Mouse (Mus musculus) liver, embryonic 13.5 days (tissue): ENCODE measurements around the gene Serpinb6a. TPM values are rescaled to one million over a fixed set of nuclear protein-coding genes. Genes with fewer than 3 reads are reported as not detected.
A peak's percentile ranks its signal among the peaks of the same experiment; 100 is the strongest.

Experiments
- ATAC-seq: fragments of 200-750 bp; cut with Nextera tagmentation; 2 replicates; pipeline ENCODE4 v1.8.0; 2017; ENCODE audit warnings: low read depth, mild to moderate bottlenecking, moderate number of reproducible peaks, moderate library complexity
- DNase-seq: peaks from one replicate; pipeline ENCODE4 v3.0.0; 2022
- H3K27ac ChIP-seq: fragments of 300-500 bp; sonication (generic); 2 replicates; pipeline ENCODE4 v1.5.1; 2015; ENCODE audit warnings: moderate library complexity, mild to moderate bottlenecking, inconsistent platforms
- H3K27me3 ChIP-seq: fragments of 300-500 bp; sonication (generic); 2 replicates; pipeline ENCODE4 v1.6.1; 2015; ENCODE audit warnings: mild to moderate bottlenecking, inconsistent platforms
- H3K36me3 ChIP-seq: fragments of 300-500 bp; sonication (generic); 2 replicates; pipeline ENCODE4 v1.6.1; 2015; ENCODE audit warnings: mild to moderate bottlenecking, inconsistent platforms
- H3K4me1 ChIP-seq: fragments of 300-500 bp; sonication (generic); replicated peaks from 2 replicates; pipeline ENCODE4 v1.6.1; 2015; ENCODE audit warnings: inconsistent platforms
- H3K4me2 ChIP-seq: fragments of 300-500 bp; sonication (generic); 2 replicates; pipeline ENCODE4 v1.6.1; 2015; ENCODE audit warnings: inconsistent platforms, mild to moderate bottlenecking, moderate library complexity
- H3K4me3 ChIP-seq: fragments of 300-500 bp; sonication (generic); replicated peaks from 2 replicates; pipeline ENCODE4 v1.5.1; 2015; ENCODE audit warnings: mild to moderate bottlenecking, inconsistent platforms
- H3K9ac ChIP-seq: fragments of 300-500 bp; sonication (generic); 2 replicates; pipeline ENCODE4 v1.6.1; 2015; ENCODE audit warnings: mild to moderate bottlenecking, inconsistent platforms
- H3K9me3 ChIP-seq: fragments of 300-500 bp; sonication (generic); replicated peaks from 2 replicates; pipeline ENCODE4 v1.6.1; 2016; ENCODE audit warnings: inconsistent platforms
- WGBS: fragments of 180-500 bp; shearing (Covaris S2); methylation state at CpG from one replicate; pipeline ENCODE4 v1.1.7; 2015; ENCODE audit not compliant: insufficient replicate concordance; 5-methylcytosine and 5-hydroxymethylcytosine counted together
- polyA plus RNA-seq: library from polyadenylated mRNA; unstranded; fragments of >200 nt; fragmentation: Nextera tagmentation; extraction: Ambion mirVana; gene quantifications from 2 replicates; pipeline ENCODE4 v1.2.1, GENCODE M21; 2015

Serpinb6a gene
- polyA plus RNA-seq, result 14.2 and 14.3 TPM in 2 replicates

GRCm38 (mm10) chr13:34002058-34003006 lies at the start of gene Serpinb6a, which contains the start of gene Ripk1:
TSS of gene Serpinb6a (minus strand) at chr13:34002794.
TSS of gene Ripk1 (plus strand) at chr13:34002363.
- peak within 1 kb of the TSS; percentile 87 for H3K4me2 ChIP-seq
- peaks cover 26% of the 10 kb centered on the region for H3K4me1 ChIP-seq
- ATAC-seq (peak; percentile 99), DNase-seq (peak; percentile 86)
- WGBS, result under 1% methylated on average over 92 of the region's 92 CpGs
- no peaks in the 10 kb centered on the region for H3K9me3 ChIP-seq
- peak within 1 kb of the TSS; percentile 86 for H3K27ac ChIP-seq
- peak within 1 kb of the TSS; percentile 91 for H3K4me3 ChIP-seq
- H3K9ac ChIP-seq, result peak within 1 kb of the TSS; percentile 87
- H3K36me3 ChIP-seq, result no peaks in the 10 kb centered on the region; the same call in 1 of the 2 replicates
- H3K27me3 ChIP-seq, result no peaks in the 10 kb centered on the region

GRCm38 (mm10) chr13:34051692-34052091 lies 49.1 kb upstream of the Serpinb6a start:
- DNase-seq, result no peak
- ATAC-seq, result no peak
- Histone ChIP-seq H3K4me3 (no peak overlapping the region), H3K9me3 (no peaks in the 10 kb centered on the region), H3K36me3 (peaks cover 10% of the 10 kb centered on the region), H3K4me1 (peaks cover 8% of the 10 kb centered on the region), H3K9ac (no peak overlapping the region), H3K27ac (no peak overlapping the region), H3K27me3 (no peaks in the 10 kb centered on the region), H3K4me2 (no peak overlapping the region)
- WGBS, result 55% methylated on average over 3 of the region's 3 CpGs

GRCm38 (mm10) chr13:34050479-34050878 lies 47.9 kb upstream of the Serpinb6a start:
- no peak overlapping the region for H3K27ac ChIP-seq
- no peak overlapping the region for H3K4me2 ChIP-seq
- no peak for DNase-seq
- no peak overlapping the region for H3K4me3 ChIP-seq
- no peak for ATAC-seq
- no peaks in the 10 kb centered on the region for H3K9me3 ChIP-seq
- no peak overlapping the region for H3K9ac ChIP-seq
- H3K36me3 ChIP-seq, result peaks cover 5% of the 10 kb centered on the region; the same call in 1 of the 2 replicates
- 81% methylated on average over 8 of the region's 8 CpGs for WGBS
- peaks cover 8% of the 10 kb centered on the region for H3K4me1 ChIP-seq
- no peaks in the 10 kb centered on the region for H3K27me3 ChIP-seq

GRCm38 (mm10) chr13:34047526-34047925 lies 44.9 kb upstream of the Serpinb6a start:
- no peaks in the 10 kb centered on the region for H3K9me3 ChIP-seq
- no peak for DNase-seq
- no peak overlapping the region for H3K9ac ChIP-seq
- no peak for ATAC-seq
- H3K27me3 ChIP-seq, result no peaks in the 10 kb centered on the region
- H3K36me3 ChIP-seq, result 0 out of 2 replicates have a peak, but pooled peaks cover 3% of the 10 kb centered on the region
- peaks cover 13% of the 10 kb centered on the region; the same call in 1 of the 2 replicates for H3K4me1 ChIP-seq
- no peak overlapping the region for H3K27ac ChIP-seq
- 75% methylated on average over 3 of the region's 3 CpGs for WGBS
- H3K4me3 ChIP-seq, result no peak overlapping the region
- H3K4me2 ChIP-seq, result no peak overlapping the region

- ATAC-seq (peak; percentile 74), DNase-seq (peak; percentile 35)
- no peak overlapping the region for H3K4me3 ChIP-seq
- H3K27me3 ChIP-seq, result no peaks in the 10 kb centered on the region
- H3K9me3 ChIP-seq, result no peaks in the 10 kb centered on the region
- H3K36me3 ChIP-seq, result 0 out of 2 replicates have a peak, but pooled peaks cover 3% of the 10 kb centered on the region
- WGBS, result 37% methylated on average over 11 of the region's 11 CpGs
- H3K9ac ChIP-seq, result no peak overlapping the region
- peaks cover 13% of the 10 kb centered on the region; the same call in 1 of the 2 replicates for H3K4me1 ChIP-seq
- no peak overlapping the region for H3K27ac ChIP-seq
- H3K4me2 ChIP-seq, result no peak overlapping the region
These were observed 43.9 kb upstream of the Serpinb6a start for GRCm38 (mm10) chr13:34046421-34047012.

- 57% methylated on average over 5 of the region's 5 CpGs for WGBS
- peak; percentile 47 for ATAC-seq
- Histone ChIP-seq H3K36me3 (0 out of 2 replicates have a peak, but pooled peaks cover 3% of the 10 kb centered on the region), H3K9me3 (no peaks in the 10 kb centered on the region), H3K27me3 (no peaks in the 10 kb centered on the region), H3K4me2 (no peak overlapping the region), H3K4me3 (no peak overlapping the region), H3K27ac (peak overlapping the region; percentile 34; the same call in 1 of the 2 replicates), H3K9ac (no peak overlapping the region), H3K4me1 (peaks cover 13% of the 10 kb centered on the region; the same call in 1 of the 2 replicates)
- DNase-seq, result no peak
These were observed 43.1 kb upstream of the Serpinb6a start for GRCm38 (mm10) chr13:34045511-34046249.

- H3K9ac ChIP-seq, result no peak overlapping the region
These were observed 41.3 kb upstream of the Serpinb6a start for GRCm38 (mm10) chr13:34043716-34044393.

GRCm38 (mm10) chr13:34040091-34040490 lies 37.5 kb upstream of the Serpinb6a start:
- Histone ChIP-seq H3K4me2 (no peak overlapping the region), H3K27ac (no peak overlapping the region), H3K4me1 (peaks cover 30% of the 10 kb centered on the region), H3K9me3 (no peaks in the 10 kb centered on the region), H3K27me3 (no peaks in the 10 kb centered on the region), H3K4me3 (no peak overlapping the region), H3K9ac (no peak overlapping the region), H3K36me3 (no peaks in the 10 kb centered on the region)
- ATAC-seq (no peak), DNase-seq (no peak)
- WGBS, result 84% methylated on average over 3 of the region's 3 CpGs

More at GRCm38 (mm10) chr13:34043716-34044393, 41.3 kb upstream of the Serpinb6a start:
- Histone ChIP-seq H3K4me3 (no peak overlapping the region), H3K27ac (no peak overlapping the region), H3K4me2 (no peak overlapping the region), H3K9me3 (no peaks in the 10 kb centered on the region), H3K27me3 (no peaks in the 10 kb centered on the region), H3K36me3 (0 out of 2 replicates have a peak, but pooled peaks cover 3% of the 10 kb centered on the region), H3K4me1 (peaks cover 13% of the 10 kb centered on the region; the same call in 1 of the 2 replicates)
- WGBS, result 45% methylated on average over 7 of the region's 7 CpGs
- DNase-seq, result no peak
- no peak for ATAC-seq

GRCm38 (mm10) chr13:34038901-34039341 lies 36.3 kb upstream of the Serpinb6a start:
- H3K4me2 ChIP-seq, result peak overlapping the region; percentile 85
- no peak for ATAC-seq
- no peaks in the 10 kb centered on the region for H3K27me3 ChIP-seq
- no peaks in the 10 kb centered on the region for H3K9me3 ChIP-seq
- H3K36me3 ChIP-seq, result peaks cover 1% of the 10 kb centered on the region
- peaks cover 20% of the 10 kb centered on the region for H3K4me1 ChIP-seq
- DNase-seq, result no peak
- H3K27ac ChIP-seq, result 0 out of 2 replicates have a peak overlapping the region, but pooled peaks have one; percentile 11
- peak overlapping the region; percentile 14; the same call in 1 of the 2 replicates for H3K4me3 ChIP-seq
- no peak overlapping the region for H3K9ac ChIP-seq
- 60% methylated on average over 8 of the region's 8 CpGs for WGBS

- H3K36me3 ChIP-seq, result peaks cover 10% of the 10 kb centered on the region
- DNase-seq, result no peak
- no peak for ATAC-seq
- H3K27ac ChIP-seq, result peak overlapping the region; percentile 54; the same call in 1 of the 2 replicates
- 41% methylated on average over 5 of the region's 5 CpGs for WGBS
- peak overlapping the region; percentile 85 for H3K4me2 ChIP-seq
- peak overlapping the region; percentile 79 for H3K4me3 ChIP-seq
- H3K4me1 ChIP-seq, result peaks cover 17% of the 10 kb centered on the region
- H3K9me3 ChIP-seq, result no peaks in the 10 kb centered on the region
- no peaks in the 10 kb centered on the region for H3K27me3 ChIP-seq
- peak overlapping the region; percentile 88 for H3K9ac ChIP-seq
These were observed 35.5 kb upstream of the Serpinb6a start for GRCm38 (mm10) chr13:34038056-34038432.
